Mouse (Mus musculus): ENCODE measurements around the gene Vgll2. TPM values are rescaled to one million over a fixed set of nuclear protein-coding genes. Genes with fewer than 3 reads are reported as not detected.

Gene Vgll2
- total and polyA plus RNA-seq, 2 experiments from 2014 or later, result 3.7 TPM; not detected in 1

DNA sequence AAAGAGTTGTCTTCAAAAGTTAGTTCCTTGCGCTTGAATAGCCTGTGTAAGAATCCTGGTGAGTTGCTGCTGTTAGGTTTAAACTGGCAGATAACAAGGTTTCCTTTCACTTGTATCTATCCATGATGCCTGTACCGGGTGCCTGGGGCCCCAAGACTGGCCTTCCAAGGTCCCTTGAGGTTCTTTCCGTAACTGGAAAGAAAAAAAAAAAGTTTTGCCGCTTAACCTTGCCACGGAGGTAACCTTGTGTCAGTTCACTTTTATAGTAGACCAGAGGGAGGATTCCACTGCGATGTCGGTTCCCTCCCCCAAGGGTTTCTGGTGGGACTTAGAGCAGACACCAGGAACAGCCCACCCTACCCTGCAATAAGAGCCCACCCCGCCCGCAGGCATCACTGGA is 1.1 kb upstream of the Vgll2 start:
- WGBS, result 3% methylated on average over 9 of the region's 9 CpGs
- H3K27ac ChIP-seq (ENCODE audit: low read depth, low read length), result no peak overlapping the region
- H3K27me3 ChIP-seq (ENCODE audit: insufficient read depth, low read length), result peaks cover 60% of the 10 kb centered on the region
- no peak overlapping the region for H3K9ac ChIP-seq (replicated peaks; ENCODE audit: low read length, poor library complexity, severe bottlenecking)
- DNase-seq (ENCODE audit: low spot score) (no peak), ATAC-seq (ENCODE audit: low FRiP score) (no peak)
- no peak for TF ChIP-seq CTCF (IDR thresholded peaks at IDR 0.05)
- no peaks in the 10 kb centered on the region for H3K36me3 ChIP-seq (ENCODE audit: insufficient read depth, low read length)
- 0 out of 2 replicates have a peak, but pooled peaks cover 2% of the 10 kb centered on the region for H3K4me1 ChIP-seq (ENCODE audit: insufficient read depth, low read length)
- no peaks in the 10 kb centered on the region for H3K9me3 ChIP-seq (ENCODE audit: low read length)
- no peak overlapping the region for H3K4me3 ChIP-seq (ENCODE audit: low read depth, low read length)
- no peak overlapping the region for H3K4me2 ChIP-seq (ENCODE audit: low read depth, low read length, poor library complexity, severe bottlenecking)

GRCm38 (mm10) chr10:52021736-52022394 is 437 bp upstream of the Vgll2 start:
- Histone ChIP-seq H3K9me3 (ENCODE audit: low read length) (no peaks in the 10 kb centered on the region), H3K36me3 (ENCODE audit: insufficient read depth, low read length) (no peaks in the 10 kb centered on the region), H3K4me2 (ENCODE audit: low read depth, low read length, poor library complexity, severe bottlenecking) (peak overlapping the region; percentile 95), H3K4me1 (ENCODE audit: insufficient read depth, low read length) (0 out of 2 replicates have a peak, but pooled peaks cover 2% of the 10 kb centered on the region), H3K27me3 (ENCODE audit: insufficient read depth, low read length) (peaks cover 65% of the 10 kb centered on the region), H3K4me3 (ENCODE audit: low read depth, low read length) (peak overlapping the region; percentile 45), H3K27ac (ENCODE audit: low read depth, low read length) (no peak overlapping the region), H3K9ac (replicated peaks; ENCODE audit: low read length, poor library complexity, severe bottlenecking) (no peak overlapping the region)
- no peak for DNase-seq (ENCODE audit: low spot score)
- under 1% methylated on average over 14 of the region's 15 CpGs for WGBS
- peak; percentile 21 for ATAC-seq (ENCODE audit: low FRiP score)
- TF ChIP-seq CTCF (IDR thresholded peaks at IDR 0.05), result no peak

DNA sequence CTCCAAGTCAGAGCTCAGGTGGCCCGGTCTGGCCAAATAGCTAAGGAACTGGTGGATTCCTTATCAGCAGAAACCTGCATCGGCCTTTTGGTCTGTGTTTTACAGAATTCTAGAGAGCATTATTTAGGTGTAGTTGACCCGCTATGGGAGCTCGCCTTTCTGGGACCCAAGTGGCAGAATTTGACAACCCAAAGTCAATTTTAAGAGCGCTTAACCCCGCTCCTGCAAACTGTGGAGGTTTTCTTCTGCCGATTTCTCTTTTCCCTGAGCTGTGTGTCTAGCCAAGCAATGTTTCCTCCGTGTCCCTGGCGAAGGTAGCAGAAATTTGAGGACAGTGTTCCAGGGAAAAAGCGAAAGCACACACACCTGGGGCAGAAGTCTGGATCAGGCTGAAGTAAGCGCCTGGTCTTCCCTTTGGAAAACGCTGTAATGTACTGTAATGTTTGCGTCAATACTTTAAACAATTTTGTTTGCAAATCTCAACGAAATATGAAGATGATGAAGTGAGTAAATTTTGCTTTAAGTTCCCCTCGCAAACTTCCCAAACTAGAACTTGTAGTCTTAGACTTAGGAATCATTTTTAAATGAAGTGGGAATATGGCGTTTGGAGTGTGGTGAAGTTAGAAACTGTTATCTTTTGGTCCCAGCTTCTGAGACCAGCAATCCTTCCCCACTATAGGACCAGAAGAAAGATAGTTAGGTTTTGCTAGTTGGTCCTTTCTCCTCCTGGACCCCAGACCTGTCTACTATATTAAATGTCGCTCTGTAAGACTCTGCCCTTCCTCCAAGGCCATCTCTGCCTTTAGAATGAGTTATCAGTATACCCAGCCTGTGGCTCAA is 1.1 kb downstream of the Vgll2 start:
- no peak for TF ChIP-seq CTCF (IDR thresholded peaks at IDR 0.05)
- DNase-seq (ENCODE audit: low spot score), result no peak
- WGBS, result 2% methylated on average over 17 of the region's 17 CpGs
- no peak for ATAC-seq (ENCODE audit: low FRiP score)
- no peaks in the 10 kb centered on the region for H3K9me3 ChIP-seq (ENCODE audit: low read length)
- peaks cover 9% of the 10 kb centered on the region for H3K4me1 ChIP-seq (ENCODE audit: insufficient read depth, low read length)
- H3K36me3 ChIP-seq (ENCODE audit: insufficient read depth, low read length), result no peaks in the 10 kb centered on the region
- no peak overlapping the region for H3K27ac ChIP-seq (ENCODE audit: low read depth, low read length)
- peak overlapping the region; percentile 45; the same call in 1 of the 2 replicates for H3K4me3 ChIP-seq (ENCODE audit: low read depth, low read length)
- H3K9ac ChIP-seq (replicated peaks; ENCODE audit: low read length, poor library complexity, severe bottlenecking), result no peak overlapping the region
- no peak overlapping the region for H3K4me2 ChIP-seq (ENCODE audit: low read depth, low read length, poor library complexity, severe bottlenecking)
- H3K27me3 ChIP-seq (ENCODE audit: insufficient read depth, low read length), result peaks cover 77% of the 10 kb centered on the region

DNA sequence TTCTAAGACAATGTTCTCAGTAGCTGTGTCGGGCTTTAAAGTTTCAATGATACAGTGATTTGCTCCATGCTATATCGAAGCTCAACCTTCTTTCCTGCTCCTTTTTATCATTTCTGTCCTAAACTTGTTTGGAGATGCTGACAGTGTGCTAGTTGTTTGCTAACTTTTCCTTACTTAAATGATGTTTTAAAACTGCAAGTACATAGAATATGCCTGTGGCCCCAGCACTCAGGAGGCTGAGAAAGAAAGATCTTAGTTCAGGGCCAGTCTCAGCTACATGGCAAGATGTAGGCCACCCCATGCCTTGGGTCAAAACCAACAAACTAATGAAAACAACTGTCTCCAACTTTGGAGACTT is 1.7 kb downstream of the Vgll2 start:
- Histone ChIP-seq H3K9ac (replicated peaks; ENCODE audit: low read length, poor library complexity, severe bottlenecking) (no peak overlapping the region), H3K4me1 (ENCODE audit: insufficient read depth, low read length) (peaks cover 9% of the 10 kb centered on the region), H3K27ac (ENCODE audit: low read depth, low read length) (no peak overlapping the region), H3K4me2 (ENCODE audit: low read depth, low read length, poor library complexity, severe bottlenecking) (no peak overlapping the region), H3K36me3 (ENCODE audit: insufficient read depth, low read length) (no peaks in the 10 kb centered on the region), H3K27me3 (ENCODE audit: insufficient read depth, low read length) (peaks cover 78% of the 10 kb centered on the region), H3K4me3 (ENCODE audit: low read depth, low read length) (no peak overlapping the region), H3K9me3 (ENCODE audit: low read length) (no peaks in the 10 kb centered on the region)
- TF ChIP-seq CTCF (IDR thresholded peaks at IDR 0.05), result no peak
- DNase-seq (ENCODE audit: low spot score) (no peak), ATAC-seq (ENCODE audit: low FRiP score) (no peak)
- 16% methylated on average over 2 of the region's 2 CpGs for WGBS

- TF ChIP-seq CTCF (IDR thresholded peaks at IDR 0.05), result no peak
- Histone ChIP-seq H3K36me3 (ENCODE audit: insufficient read depth, low read length) (no peaks in the 10 kb centered on the region), H3K9ac (replicated peaks; ENCODE audit: low read length, poor library complexity, severe bottlenecking) (no peak overlapping the region), H3K9me3 (ENCODE audit: low read length) (no peaks in the 10 kb centered on the region), H3K4me3 (ENCODE audit: low read depth, low read length) (no peak overlapping the region), H3K27ac (ENCODE audit: low read depth, low read length) (no peak overlapping the region), H3K4me1 (ENCODE audit: insufficient read depth, low read length) (peaks cover 9% of the 10 kb centered on the region), H3K4me2 (ENCODE audit: low read depth, low read length, poor library complexity, severe bottlenecking) (no peak overlapping the region), H3K27me3 (ENCODE audit: insufficient read depth, low read length) (peaks cover 81% of the 10 kb centered on the region)
- ATAC-seq (ENCODE audit: low FRiP score) (no peak), DNase-seq (ENCODE audit: low spot score) (no peak)
- WGBS, result 0% methylated on average over 1 of the region's 1 CpGs
These were observed 3.0 kb downstream of the Vgll2 start for GRCm38 (mm10) chr10:52025291-52025690.

DNA sequence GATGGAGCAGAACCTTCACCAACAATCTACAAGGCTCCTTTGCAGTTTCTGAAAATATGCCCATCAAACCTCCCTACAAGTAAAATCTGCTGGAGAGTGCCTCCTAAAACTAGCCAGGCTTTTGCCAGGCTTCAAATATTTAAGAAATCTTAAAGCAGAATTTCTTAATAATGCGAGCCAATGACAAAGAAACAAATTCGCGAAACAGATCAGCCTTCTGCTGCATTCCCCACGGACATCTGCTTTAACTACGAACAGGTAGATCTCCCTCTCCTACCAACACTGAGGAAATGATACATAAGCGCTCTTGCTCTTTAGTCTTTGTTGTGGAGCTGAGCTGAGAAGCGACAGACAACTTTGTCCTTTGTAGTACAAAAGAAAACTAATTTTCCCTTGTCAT is 3.5 kb downstream of the Vgll2 start:
- WGBS, result 14% methylated on average over 7 of the region's 7 CpGs
- Histone ChIP-seq H3K9me3 (ENCODE audit: low read length) (no peaks in the 10 kb centered on the region), H3K27ac (ENCODE audit: low read depth, low read length) (no peak overlapping the region), H3K9ac (replicated peaks; ENCODE audit: low read length, poor library complexity, severe bottlenecking) (no peak overlapping the region), H3K4me2 (ENCODE audit: low read depth, low read length, poor library complexity, severe bottlenecking) (no peak overlapping the region), H3K4me1 (ENCODE audit: insufficient read depth, low read length) (peaks cover 9% of the 10 kb centered on the region), H3K4me3 (ENCODE audit: low read depth, low read length) (no peak overlapping the region), H3K36me3 (ENCODE audit: insufficient read depth, low read length) (no peaks in the 10 kb centered on the region), H3K27me3 (ENCODE audit: insufficient read depth, low read length) (peaks cover 78% of the 10 kb centered on the region)
- DNase-seq (ENCODE audit: low spot score) (no peak), ATAC-seq (ENCODE audit: low FRiP score) (no peak)
- no peak for TF ChIP-seq CTCF (IDR thresholded peaks at IDR 0.05)
